Mouse (Mus musculus) ovary, postnatal 14 days (tissue): ENCODE measurements around the gene Hils1.

Source experiments
- DNase-seq: peaks from one replicate; pipeline ENCODE4 v3.0.0; 2022; ENCODE audit warnings: low spot score

The Hils1 gene

DNA sequence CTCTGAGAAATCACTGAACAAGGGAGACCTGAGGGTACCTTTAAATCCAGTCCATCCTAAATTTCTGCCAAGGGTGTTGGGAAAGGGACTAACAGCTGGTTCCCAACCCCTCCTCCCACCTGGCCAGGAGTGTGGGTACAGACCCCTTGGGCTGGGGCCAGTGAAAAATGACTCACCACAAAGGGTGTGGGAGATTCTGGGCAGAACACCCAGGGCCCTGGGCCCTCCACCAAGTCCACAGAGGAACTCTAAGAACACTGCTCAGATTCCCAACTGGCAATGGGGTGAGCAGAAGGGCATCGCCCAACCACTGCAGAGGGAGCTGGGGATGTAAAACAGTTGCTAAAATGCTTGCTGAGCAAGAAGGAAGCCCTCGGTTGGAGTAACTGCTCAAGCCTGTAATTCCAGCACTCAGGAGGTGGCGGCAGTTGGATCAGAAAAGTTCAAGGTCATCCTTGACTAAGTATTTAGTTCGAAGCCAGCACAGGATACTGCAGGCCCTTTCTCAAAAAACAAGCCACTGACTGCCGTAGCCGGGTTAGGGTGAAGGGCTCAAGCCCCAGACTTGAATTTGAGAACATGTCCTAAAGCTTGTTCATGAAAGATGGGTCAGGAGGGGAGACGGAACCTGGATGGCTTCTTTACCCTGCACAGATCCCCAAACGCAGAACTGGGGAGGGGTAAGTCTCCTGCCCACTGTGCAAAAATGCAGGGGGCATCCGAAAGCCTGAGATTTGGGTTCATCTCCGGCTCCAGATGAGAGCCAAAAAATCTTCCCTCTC, 21.6 kb downstream of the Hils1 start:
- no peak for DNase-seq

DNA sequence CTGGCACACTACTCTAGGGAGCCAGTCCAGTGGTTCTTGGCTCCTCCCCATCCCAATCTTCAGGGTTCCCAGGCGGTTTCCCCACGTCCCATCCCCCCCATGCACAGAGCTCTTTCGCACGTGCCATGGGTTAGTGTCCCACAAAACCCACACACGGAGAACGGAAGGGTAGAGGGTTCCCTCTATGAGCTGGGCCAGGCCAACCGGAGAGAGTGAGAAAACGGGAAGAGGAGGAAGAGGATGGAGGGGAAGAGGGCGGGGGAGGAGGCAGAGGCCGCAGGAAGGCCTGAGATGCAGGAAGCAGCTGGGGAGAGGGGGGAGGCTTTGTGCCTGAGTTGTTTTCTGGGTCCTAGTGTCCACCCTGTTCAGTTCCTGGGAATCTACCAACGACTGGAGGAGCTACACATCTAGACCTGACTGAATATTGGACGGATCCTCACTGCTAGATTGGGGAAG, 22.2 kb downstream of the Hils1 start:
- no peak for DNase-seq

DNA sequence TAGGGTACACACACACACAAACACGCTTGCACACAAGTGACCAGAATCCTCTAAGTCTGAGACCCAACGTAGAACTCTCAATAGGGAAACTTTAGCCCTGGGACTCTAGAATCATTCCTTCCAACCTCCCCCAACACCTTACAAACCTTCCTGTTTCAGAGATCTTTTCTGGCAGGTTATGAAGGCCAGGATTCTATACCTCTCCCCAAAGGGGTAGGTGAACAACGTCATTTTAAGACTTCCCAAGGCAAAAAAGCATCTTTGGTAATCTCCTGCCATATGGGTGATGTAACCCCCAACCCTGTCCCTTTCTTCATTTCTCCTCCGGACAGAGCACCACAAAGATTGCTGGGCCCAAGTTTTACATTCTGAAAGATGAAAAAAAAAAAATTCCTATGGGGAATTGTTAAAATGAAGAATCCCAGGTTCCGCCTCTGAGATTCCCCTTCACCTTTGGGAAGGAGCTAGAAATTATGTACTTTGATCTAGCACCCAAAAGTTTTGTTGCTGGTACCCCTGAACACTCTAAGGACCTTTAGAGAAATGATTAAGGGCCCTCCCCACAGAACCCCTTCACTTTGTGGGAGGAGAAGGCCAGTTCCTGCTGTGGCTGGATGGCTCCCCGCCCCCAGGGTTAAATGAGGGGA, 22.8 kb downstream of the Hils1 start:
- no peak for DNase-seq

DNA sequence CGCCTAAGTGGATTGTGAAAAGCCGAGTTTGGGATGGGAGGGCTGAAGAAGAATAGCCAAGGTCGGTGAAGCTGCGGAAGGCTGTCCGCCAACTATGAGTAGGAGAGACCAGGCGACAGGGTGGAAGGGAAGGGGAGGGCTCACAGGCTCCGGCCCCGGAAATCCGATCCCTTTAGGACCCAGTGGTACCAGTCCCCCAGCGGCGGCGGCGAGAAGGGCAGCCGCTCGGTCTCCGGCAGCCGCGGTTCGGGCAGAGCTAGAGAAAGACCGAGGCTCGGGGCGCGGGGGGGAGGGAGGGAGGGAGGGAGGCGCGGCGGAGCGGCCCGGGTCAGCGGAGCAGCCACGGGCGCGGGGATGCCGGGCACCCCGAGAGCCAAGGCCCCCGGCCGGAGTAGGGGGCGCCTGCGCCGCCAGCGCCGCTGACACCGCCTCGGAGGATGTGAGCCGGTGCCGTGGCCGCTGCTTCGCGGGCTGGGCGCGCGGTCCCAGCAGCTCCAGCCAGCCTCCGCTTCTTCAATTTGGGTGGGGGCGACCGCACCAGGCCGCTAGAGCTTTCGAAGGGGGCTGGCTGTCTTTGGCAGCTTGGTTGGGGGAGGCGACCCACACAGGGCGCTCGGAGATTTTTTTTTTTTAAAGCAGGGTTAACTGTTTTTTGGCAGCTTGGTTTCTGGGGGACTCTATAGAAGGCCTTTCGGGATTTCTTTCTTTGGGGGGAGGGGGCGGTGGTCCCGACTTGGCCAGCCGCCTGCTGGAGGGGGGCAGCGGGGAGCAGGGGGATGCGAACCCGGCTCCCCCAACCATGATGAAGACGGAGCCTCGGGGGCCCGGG, 23.6 kb downstream of the Hils1 start, which contains the start of gene Ppp1r9b:
Gene Ppp1r9b, plus strand, starts transcription at position 287 of the 829 bp plus-strand sequence.
- peak; percentile 89 for DNase-seq

DNA sequence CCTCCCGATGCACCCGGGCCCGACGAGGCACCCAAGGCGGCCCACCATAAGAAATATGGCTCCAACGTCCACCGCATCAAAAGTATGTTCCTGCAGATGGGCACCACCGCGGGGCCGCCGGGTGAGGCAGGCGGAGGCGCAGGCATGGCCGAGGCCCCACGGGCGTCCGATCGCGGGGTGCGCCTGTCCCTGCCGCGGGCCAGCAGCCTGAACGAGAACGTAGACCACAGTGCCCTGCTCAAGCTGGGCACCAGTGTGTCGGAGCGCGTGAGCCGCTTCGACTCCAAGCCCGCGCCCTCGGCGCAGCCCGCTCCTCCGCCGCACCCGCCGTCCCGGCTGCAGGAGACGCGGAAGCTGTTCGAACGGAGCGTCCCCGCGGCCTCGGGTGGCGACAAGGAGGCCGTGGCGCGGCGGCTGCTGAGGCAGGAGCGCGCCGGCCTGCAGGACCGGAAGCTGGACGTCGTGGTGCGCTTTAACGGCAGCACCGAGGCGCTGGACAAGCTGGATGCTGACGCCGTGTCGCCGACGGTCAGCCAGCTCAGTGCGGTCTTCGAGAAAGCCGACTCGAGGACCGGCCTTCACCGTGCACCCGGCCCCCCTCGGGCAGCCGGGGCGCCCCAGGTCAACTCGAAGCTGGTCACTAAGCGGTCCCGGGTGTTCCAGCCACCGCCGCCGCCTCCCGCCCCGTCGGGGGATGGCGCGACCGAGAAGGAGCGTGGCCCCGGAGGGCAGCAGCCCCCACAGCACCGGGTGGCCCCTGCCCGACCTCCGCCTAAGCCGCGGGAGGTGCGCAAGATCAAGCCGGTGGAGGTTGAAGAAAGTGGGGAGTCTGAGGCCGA, 24.5 kb downstream of the Hils1 start:
- no peak for DNase-seq

DNA sequence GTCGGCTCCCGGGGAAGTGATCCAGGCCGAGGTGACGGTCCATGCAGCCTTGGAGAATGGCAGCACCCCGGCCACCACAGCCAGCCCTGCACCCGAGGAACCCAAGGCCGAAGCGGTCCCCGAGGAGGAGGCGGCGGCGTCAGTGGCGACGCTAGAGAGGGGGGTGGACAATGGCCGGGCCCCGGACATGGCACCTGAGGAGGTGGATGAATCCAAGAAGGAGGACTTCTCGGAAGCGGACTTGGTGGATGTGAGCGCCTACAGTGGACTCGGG, 25.0 kb downstream of the Hils1 start:
- no peak for DNase-seq

DNA sequence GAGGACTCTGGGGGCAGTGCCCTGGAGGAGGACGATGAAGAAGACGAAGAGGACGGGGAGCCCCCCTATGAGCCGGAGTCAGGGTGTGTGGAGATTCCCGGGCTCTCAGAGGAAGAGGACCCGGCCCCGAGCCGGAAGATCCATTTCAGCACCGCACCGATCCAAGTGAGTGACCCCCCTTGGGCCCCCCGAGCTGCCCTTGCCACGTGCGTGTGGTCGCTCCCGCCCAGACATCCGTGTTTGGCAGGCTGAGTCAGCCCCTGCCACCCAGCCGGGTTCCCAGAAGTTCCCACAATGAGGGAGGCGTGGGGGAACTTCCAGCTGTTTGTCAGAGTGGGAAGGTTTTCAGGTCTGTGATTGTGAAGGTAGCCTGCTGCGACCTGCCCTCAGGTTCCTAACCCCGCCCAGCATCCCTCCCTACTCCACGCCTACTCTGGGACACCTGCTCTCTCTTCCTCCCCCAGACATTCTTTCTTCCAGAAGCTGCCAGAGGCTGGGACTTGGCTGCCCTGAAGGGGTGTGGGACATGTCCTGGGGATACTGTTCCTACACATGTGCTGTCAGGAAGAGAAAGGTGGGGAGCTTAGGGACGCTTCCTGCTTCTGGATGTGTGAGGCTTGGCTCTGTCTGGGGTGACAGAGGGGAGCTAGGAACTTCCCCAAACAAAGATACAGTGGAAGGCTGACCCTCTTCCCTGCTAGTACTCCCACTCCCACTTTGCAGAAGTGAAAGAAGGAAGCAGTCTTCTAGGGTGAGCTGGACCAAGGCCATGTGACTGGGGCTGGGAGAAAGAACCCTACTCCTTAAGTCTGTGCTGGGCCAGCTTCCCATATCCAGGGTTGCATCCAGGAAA, 25.6 kb downstream of the Hils1 start:
- no peak for DNase-seq

DNA sequence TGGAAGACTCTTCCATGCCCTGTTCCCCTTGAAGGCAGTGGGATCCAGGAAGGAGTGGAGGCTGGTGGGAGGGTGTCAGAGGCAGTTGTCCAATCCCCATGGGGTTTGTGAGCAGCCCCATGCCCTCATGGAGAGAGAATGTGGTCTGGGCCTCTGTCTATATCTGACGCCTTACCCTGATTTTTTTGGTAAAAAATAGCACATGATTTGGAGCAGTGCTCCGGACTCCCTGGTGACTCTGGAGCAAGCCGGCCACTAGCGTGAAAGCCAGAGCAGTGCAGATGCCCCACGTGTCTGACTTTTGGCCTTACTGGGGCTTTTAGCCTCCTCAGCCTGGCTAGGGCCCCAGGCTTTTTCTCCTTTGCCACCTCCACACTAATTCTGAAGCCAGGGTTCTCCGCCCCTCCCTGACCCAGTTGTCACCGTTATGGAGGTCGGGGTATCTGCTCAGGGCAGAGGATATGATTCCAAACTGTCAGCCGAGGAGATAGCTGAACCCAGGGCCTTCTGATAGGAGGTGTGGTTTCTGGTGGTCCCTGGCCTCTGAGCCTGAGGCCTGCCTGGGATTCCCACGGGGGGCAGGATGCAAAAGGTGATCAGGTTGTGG, 26.9 kb downstream of the Hils1 start:
- no peak for DNase-seq

DNA sequence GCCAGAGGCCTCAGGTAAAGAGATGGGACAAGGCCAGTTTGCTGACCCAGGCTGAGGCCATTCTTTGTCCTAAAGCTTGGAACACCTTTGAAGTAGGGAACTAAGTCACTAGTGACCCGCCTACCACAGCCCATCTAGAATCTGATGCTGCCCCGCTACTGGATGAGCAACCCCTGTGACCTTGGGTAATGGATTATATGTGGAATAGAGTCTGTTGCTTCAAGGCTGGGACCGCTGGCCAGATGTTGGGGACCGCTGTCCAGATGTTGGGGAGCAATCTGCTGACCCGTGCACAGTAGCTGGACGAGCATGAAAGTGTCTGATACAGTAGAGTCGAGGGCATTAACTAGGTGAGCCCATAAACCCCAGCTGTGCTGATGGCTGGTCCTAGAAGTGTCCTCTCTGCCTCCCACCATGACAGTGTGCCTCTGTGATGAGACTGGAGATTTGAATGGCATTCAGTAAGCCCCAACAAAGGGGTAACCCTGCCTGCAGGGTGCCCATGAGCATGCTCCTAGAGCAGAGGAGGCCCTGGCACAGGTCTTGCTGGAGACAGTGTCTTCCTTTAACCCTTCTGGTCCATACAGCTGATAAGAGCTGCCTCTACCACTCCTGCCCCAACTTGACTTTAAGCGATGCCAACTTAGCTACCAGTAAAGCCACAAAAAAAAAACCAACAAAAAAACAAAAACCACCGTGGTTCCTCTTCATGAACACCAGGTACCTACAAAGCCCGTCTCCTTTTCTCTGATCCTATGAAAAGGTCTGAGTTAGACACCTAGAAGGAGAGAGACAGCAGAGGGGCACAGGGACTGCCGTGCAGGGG, 27.8 kb downstream of the Hils1 start:
- DNase-seq = no peak

DNA sequence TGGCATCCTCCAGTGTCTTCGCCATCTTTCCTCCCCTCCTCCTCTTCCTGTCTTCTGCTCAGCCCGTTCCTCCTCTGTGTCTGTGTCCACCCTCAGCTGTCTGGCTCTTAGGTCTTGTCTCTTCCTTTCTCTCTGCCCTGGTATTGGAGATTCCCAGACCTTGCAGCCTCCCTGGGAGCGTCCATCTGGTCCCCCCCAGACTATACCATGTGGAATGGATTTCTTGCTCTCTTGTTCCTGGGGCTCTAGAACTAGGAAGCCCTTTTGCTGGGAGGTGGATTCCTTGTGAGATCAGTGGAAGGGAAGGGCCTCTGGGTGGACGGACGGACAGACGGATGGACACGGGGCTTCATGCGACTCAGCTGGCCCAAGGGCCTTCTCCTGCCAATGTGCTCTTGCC, 28.7 kb downstream of the Hils1 start:
- DNase-seq = no peak

DNA sequence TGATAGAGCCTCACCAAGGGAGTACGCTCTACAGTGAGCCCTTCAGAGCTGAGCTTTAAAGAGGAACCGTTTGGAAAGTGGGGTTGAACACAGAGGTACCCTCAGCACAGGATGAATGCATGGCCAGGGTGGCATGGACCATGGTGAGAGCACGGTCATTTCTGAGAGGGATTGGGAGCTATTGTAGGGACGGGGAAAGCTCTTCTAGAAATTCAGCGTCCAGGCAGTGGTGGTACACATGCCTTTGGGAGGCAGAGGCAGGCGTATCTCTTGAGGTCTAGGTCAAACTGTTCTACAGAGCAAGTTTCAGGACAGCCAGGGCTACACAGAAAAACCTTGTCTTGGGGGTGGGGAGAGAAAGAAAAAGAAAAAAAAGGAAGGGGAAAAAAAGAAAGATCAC, 29.6 kb downstream of the Hils1 start:
- no peak for DNase-seq

DNA sequence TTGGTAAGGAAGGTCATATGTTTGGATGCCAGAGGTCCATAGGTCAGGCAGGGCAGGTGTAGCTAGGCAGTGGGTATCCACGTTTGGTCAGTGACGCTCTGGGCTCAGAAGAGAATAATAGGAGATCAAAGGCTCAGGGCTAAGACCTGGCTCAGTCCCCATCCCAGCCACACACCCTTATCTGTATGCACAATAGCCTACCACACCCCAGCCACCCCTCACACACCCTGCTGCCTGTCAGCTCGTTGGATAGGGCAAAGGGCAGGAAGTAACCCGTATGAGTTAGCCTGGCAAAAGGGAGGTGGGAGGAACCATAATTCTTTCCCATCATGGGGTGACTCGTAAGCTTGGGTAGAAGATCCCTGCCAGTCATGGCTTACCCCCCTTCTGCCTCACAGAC, 30.2 kb downstream of the Hils1 start:
- DNase-seq = no peak

DNA sequence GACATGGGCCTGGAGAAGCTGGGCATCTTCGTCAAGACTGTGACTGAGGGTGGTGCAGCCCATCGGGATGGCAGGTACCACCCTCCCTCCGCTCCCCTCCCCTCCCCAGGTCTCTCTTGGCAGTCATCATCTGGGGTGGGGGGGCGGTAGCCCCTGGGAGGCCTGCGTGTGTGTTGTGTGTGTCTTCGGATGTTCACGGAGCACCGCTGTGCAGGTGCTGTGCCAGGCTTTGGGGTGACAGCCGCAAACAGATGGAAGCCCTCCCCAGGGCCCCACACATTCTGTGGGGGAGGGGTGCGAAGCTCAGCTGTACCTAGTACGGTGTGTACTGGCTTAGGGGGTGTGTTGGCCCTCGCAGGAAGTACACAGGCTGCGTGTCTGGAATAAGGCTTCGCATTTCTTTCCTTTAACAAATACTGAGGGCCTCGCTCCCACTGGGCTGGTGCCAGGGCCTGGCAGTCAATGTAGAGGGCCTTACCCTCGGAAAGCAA, 30.7 kb downstream of the Hils1 start:
- no peak for DNase-seq

DNA sequence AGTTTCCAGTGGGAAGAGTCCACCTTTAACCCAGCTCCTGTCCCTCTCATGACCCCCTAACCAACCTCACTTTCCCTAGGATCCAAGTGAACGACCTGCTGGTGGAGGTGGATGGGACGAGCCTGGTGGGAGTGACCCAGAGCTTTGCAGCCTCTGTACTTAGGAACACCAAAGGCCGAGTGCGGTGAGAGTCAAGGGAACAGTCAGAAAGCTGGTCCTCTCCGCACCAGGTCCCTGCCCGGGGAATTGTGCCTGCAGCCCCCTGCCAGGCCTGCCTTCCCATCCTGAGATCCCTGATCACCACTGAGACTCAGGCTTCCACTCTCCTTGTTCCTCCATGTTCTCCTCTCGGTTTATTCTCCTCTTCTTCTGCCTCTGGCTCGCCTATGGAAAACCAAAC, 32.7 kb downstream of the Hils1 start:
- DNase-seq = no peak

DNA sequence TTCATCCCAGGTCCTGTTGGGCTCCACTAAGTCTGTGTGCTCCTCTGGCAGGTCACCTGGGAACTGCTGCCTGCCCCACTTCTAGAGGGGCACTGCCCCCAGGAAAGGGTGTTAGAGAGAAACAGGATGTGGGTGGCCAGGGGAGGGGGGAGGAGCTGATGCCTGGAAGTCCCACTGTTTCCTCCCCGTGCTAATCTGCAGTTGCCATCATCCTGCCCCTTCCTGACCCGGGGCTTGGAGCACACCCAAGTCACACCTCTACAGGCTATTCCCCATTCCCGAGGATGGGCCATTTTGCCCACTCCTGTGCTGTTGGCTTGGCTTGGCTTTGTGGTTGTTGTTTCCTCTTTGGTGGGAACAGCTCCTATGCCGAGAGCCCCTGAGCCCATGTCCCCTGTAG, 33.2 kb downstream of the Hils1 start:
- DNase-seq = no peak

DNA sequence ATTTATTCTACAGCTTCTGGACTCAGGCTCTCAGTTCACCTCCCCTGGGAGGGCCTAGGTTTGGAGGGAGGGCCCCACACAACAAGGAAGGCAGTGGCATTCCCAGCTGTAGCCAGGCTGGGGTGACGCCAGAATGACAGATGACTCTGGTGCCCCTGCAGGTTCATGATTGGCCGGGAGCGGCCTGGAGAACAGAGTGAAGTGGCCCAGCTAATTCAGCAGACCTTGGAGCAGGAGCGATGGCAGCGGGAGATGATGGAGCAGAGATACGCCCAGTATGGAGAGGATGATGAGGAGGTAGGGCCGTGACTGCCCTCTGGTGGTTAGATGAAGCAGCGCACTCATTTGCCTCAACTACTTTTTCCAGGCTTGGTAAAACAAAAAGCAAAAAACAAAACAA, 33.7 kb downstream of the Hils1 start:
- no peak for DNase-seq

DNA sequence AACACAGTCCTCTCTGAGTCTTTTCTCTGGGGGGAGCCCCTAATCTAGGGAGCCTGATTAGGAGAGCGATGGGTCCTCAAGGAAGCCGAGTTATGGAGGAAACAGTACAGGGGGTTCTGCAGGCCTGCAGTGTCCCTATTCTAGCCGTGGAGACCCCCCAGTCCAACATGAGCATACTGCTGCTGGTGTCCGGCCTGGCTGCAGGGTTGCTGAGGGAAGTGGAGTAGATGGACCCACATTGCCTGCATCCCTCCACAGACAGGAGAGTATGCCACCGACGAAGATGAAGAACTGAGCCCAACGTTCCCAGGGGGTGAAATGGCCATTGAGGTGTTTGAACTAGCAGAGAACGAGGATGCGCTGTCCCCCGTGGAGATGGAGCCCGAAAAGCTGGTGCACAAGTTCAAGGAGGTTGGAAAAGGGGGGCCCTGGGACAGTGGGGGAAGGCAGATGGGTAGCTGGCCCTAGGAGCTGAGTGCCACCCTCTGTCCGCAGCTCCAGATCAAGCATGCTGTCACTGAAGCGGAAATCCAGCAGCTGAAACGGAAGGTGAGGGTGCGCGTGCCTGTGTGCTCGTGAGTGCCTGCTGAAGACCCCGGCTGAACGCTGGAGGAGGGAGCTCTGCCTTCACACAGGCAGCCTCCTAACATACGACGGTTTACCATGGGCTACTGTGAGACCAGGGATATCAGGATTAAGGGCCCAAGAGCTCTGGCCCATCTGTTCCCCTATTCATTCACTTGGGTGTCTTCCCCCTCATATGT, 34.4 kb downstream of the Hils1 start:
- no peak for DNase-seq

DNA sequence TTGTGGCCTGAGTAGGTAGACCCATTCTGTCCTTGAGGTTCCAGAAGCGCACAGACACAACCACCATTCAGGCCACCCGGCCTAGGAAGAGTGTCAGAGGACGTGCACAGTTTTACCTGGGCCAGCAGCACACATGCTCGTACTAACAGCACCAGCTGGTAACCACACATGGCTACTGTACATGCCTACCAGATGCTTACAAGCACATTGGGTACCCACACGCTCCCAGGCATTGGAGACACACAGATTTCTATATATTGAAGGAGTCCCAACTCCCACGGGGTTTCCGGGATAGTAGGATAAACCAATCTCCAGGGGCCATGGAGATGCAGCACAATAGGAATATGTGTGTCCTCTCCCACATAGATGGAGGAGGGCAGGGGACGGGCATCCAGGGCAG, 35.3 kb downstream of the Hils1 start:
- DNase-seq = no peak
